Mouse (Mus musculus) erythroblast, adult 5-6 weeks (primary cell): ENCODE measurements around the gene Ccdc57. TPM values are rescaled to one million over a fixed set of nuclear protein-coding genes. Genes with fewer than 3 reads are reported as not detected.
A peak's percentile ranks its signal among the peaks of the same experiment; 100 is the strongest.

Experiments used
- ATAC-seq: replicated peaks from 2 replicates; pipeline ENCODE4 v1.8.0; 2016; ENCODE audit warnings: moderate number of reproducible peaks, mild to moderate bottlenecking, moderate TSS enrichment, inconsistent platforms; ENCODE audit not compliant: poor library complexity, low FRiP score, severe bottlenecking
- total RNA-seq, 2 experiments: library from RNA; stranded (forward) in 1 of 2; stranded (reverse) in 1 of 2; fragments of 150-400 nt in 1 of 2; fragments of 200-764, 138-1000 nt in 1 of 2; gene quantifications; 2 replicates each; pipeline versions ENCODE4 v1.2.3 to v1.2.4; 2015 to 2017; ENCODE audit warnings: low replicate concordance in 2 of 2

Gene Ccdc57
- total RNA-seq, 2 experiments from 2014 or later = 4.4 to 5.2 TPM

- no peak for ATAC-seq
These were observed 23.0 kb upstream of the Ccdc57 start for GRCm38 (mm10) chr11:120955701-120956100.

DNA sequence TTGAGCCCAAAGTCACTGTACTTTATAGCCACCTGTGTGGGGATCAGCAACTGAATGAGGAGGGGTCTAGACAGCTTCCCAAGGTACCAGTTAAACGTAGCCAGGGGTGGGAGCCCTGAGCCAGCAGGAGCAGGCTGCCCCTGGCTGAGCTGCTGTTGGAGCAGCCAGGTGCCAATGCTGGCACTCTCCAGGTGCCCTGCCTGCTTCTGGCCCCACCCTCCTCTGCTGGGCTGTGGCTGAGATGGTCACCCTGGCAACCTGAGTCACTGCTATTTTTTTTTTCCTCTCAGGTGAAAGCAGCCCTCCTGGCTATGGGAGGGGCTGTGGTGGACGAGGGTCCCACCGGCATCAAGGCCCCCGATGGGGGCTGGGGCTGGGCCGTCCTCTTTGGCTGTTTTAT is 22.3 kb upstream of the Ccdc57 start:
- ATAC-seq = no peak

DNA sequence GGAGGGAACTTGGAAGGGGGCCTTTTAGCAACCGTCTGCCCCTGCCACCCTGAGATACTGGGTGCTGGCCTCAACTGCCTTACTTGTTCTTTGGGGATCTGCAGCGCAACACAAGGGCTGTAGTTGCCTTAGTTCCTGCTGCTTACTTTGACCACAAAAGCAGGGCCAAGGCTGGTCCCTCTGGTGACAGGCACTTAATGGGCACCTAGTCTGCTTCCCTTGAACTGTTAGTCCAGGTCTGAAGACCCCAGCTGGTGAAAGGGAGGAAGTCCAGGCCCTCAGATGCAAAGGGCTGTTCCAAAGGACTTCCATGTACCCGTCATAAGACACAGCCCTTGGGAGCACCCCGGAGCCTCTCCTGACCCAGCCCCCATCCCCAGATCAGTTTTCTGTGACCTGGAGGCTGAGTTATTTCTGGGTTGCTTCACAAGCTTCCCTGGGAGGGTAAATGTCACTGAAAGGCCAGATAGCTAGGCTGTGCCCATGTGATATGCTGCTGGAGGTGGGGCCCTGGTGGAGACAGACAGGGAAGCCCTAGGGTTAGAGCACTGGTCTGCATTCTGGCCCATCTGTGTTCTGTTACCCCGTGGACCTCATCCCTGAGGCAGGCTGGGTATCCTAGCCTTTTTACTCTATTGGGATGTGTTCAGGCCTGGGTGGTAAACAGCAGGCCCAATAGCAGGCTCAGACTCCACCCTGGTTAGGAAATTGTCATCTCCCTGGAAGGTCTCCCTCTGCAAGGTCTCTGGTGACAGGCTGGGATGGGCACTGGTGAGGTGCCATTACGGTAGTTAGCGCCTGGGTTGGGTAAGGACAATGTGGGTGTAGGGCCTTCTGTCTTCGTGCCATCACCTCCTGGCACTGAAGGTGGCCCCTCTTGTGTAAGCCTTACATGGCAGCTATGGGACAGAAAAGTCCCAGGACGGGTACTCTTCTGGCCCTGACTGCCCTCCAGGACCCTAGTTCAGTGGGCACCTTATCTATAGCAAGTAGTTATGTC is 19.4 kb upstream of the Ccdc57 start:
- ATAC-seq = peak; percentile 60

GRCm38 (mm10) chr11:120951237-120951636 is 18.6 kb upstream of the Ccdc57 start:
- no peak; the same call in 1 of the 2 replicates for ATAC-seq

- peak; percentile 84 for ATAC-seq
These were observed 17.9 kb upstream of the Ccdc57 start for GRCm38 (mm10) chr11:120950281-120951202.

- no peak for ATAC-seq
These were observed 17.2 kb upstream of the Ccdc57 start for GRCm38 (mm10) chr11:120949863-120950262.

DNA sequence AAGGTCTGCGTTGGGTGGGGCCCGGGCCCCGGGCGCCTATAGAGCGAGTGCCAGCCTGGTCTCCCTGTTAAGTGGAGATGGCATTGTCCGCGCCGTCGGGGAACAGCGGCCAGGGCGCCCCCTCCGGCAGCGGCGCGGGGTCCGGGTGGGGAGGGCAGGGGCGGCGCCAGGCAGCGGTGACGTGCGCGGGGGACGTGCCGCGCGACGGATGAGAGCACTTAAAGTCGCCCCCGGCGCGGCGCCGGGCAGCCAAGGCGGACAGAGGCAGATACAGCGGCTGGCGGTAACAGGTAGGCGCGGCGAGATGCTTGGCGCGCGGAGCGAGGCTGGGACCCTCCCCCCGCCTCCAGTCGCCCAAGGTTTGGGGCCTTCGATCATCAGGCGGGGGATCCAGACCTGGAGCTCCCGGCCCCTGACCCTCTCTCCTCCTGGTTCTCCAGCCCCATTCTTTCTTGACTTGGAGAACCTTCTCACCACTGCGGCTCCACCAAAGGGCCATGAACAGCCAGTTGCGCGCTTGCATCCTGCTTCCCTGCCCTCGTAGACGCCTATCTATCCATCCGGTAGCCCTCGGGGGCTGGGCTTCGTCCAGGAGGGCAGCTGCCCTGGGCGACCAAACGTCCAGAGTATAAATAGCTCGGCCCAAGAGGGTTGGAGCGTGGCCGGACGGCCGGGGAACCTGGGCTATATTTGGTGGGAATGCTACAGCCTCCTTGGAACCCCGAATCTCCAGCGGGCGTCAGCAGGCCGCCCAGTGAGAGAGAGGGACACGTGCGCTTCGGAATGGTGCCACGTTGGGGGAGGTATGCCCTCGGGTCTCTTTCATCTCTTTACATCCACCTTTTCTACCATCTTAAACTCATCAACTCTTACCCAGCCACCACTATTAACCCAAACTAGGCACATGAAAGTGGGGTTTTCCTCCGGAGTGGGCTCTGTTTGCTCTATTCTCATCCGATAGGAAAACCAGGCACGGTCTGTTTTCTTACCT is 16.5 kb upstream of the Ccdc57 start:
- no peak for ATAC-seq

GRCm38 (mm10) chr11:120948328-120948727 is 15.7 kb upstream of the Ccdc57 start, which contains the start of gene Slc16a3:
Gene Slc16a3 (plus strand): TSS chr11:120948480.
- ATAC-seq = no peak

- ATAC-seq = no peak
These were observed 13.3 kb upstream of the Ccdc57 start for GRCm38 (mm10) chr11:120945926-120946325.

DNA sequence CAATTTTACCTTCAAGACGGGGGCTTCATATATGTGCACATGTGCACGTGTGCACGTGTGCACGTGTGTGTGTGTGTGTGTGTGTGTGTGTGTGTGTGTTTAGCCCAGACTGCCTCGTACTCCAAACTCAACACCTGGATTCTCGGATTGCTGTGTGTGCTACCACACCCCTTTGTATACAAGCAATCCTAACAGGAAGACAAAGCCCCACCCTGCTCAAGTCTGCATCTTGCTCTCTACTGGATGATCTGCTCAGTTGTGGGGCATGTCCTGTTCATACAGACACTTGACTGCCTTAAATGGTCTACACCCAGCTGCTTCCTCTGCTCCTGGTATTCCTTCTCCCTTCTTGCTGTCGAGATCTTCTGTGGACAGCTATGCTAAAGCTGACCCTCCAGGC is 12.6 kb upstream of the Ccdc57 start:
- ATAC-seq = no peak

GRCm38 (mm10) chr11:120940959-120941358 is 8.3 kb upstream of the Ccdc57 start:
- no peak for ATAC-seq

- ATAC-seq = no peak
These were observed 7.2 kb upstream of the Ccdc57 start for GRCm38 (mm10) chr11:120939712-120940341.

DNA sequence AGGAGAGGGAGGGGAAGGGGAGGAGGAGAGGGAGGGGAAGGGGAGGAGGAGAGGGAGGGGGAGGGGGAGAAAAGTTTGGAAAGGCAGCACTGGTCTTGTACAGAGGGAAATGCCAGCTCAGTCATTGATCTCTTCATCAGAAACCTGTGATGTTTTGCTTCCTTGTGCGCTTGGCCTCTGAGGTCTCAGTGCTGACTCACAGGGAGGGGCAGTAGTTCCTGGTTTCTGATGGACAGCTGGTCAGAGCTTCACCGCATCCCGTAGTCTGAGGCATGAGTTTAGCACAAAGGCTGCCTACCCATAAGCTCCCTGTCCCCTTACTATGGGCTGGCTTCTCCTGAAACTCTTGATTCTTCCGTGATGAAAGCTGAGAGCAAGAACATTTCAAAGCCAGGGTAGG is 6.1 kb upstream of the Ccdc57 start:
- ATAC-seq = peak; percentile 83

DNA sequence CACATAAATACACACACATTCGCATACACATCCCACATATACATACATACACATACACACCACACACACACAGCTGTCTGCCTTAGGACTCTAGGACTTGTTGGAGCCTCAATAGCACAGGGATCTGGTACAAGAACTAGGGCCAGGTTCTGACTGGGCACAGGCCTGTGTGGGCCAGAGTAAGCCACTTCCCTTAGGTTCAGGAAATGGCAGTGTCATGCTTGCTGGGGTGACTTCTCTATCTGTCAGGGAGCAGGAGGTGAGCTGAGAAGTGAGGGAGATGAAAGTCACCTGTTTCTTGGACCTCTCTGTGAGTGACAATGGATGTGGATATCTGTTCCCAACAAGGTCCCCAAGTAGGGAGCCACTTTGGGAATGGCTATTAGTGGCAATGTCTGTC is 5.3 kb upstream of the Ccdc57 start:
- ATAC-seq = peak; percentile 84

DNA sequence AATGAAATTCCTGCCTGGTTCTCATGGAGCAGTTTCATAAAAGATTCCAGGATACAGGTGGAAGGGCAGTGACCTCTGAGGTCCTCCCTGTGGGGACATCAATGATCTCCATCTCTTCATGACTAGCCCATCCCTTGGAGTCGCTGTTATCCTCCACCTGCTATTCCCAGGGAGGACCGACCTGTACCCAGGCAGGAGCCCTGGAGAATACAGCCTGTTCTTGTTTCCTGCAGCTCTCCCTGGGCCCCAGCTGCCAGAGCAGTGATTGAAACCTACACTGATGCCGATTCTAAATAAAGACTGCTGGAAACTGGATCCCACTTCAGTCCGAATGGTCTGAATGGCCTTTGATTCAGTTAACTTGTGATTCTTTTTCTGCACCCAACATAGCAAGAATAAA is 1.2 kb downstream of the Ccdc57 start:
- ATAC-seq = no peak

DNA sequence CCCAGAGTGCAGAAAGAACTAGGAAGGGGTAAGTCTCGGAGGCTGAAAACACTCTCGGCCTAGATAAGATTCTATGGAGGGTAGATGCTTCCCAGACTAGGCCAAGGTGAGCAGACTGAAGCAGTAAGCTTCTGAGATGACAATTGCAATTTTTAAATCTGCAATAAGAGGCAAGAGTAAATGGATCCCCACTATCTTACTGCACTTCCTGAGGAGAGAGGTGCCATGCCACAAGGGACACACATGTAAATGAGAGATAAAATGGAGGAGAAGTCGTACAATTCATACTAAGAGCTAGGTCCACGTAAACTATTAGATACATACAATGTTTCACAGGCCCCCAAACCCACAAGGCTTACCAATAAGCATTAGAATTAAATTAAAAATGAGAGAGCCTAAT is 4.2 kb downstream of the Ccdc57 start:
- ATAC-seq = no peak

- no peak for ATAC-seq
These were observed 10.1 kb downstream of the Ccdc57 start for GRCm38 (mm10) chr11:120922528-120922927.

DNA sequence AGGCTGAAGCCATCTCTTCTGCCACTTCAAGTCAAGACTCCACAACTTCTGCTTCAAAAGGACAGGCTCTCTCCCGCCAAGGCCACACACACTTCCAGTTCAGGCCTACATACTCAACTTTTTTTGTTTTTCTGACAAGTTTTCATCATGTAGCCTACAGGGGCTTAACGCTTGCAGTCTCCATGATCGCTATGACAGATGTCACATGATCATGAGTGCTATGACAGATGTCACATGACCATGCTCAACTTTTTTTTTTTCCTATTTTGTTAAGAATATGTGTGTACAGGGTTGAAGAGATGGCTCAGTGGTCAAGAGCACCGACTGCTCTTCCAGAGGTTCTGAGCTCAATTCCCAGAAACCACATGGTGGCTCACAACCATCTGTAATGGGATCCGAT is 14.9 kb downstream of the Ccdc57 start:
- ATAC-seq = no peak

- ATAC-seq = no peak
These were observed 16.2 kb downstream of the Ccdc57 start for GRCm38 (mm10) chr11:120916477-120916876.
